Mouse (Mus musculus): Measurements from ENCODE around the gene Olfr961. TPM values are rescaled to one million over a fixed set of nuclear protein-coding genes. Genes with fewer than 3 reads are reported as not detected.

Gene Olfr961
- polyA plus RNA-seq, 1 experiment from 2014 or later = not detected

- H3K36me3 ChIP-seq = no peaks in the 10 kb centered on the region
- WGBS = 65% methylated on average over 6 of the region's 6 CpGs
- no peaks in the 10 kb centered on the region for H3K9me3 ChIP-seq
- H3K27me3 ChIP-seq (ENCODE audit: insufficient read depth, poor library complexity, severe bottlenecking) = no peaks in the 10 kb centered on the region
- H3K27ac ChIP-seq = no peak overlapping the region
- DNase-seq (ENCODE audit: low spot score) = no peak
- no peak overlapping the region for H3K4me3 ChIP-seq
- no peaks in the 10 kb centered on the region for H3K4me1 ChIP-seq
These were observed 10.0 kb downstream of the Olfr961 start for GRCm38 (mm10) chr9:39654756-39655396.

- WGBS = 83% methylated on average over 1 of the region's 1 CpGs
- H3K27me3 ChIP-seq (ENCODE audit: insufficient read depth, poor library complexity, severe bottlenecking) = no peaks in the 10 kb centered on the region
- no peaks in the 10 kb centered on the region for H3K36me3 ChIP-seq
- H3K4me1 ChIP-seq = no peaks in the 10 kb centered on the region
- H3K4me3 ChIP-seq = no peak within 1 kb of the TSS
- peaks cover 5% of the 10 kb centered on the region; the same call in 1 of the 2 replicates for H3K9me3 ChIP-seq
- no peak within 1 kb of the TSS for H3K27ac ChIP-seq
- no peak for DNase-seq (ENCODE audit: low spot score)
These were observed 22.0 kb downstream of the Olfr961 start, which contains the start of gene Olfr963 for GRCm38 (mm10) chr9:39666905-39667304. TSS of gene Olfr963 (plus strand) at chr9:39667205.

- WGBS = 61% methylated on average over 2 of the region's 2 CpGs
- H3K4me3 ChIP-seq = no peak overlapping the region
- no peaks in the 10 kb centered on the region for H3K36me3 ChIP-seq
- no peaks in the 10 kb centered on the region for H3K4me1 ChIP-seq
- H3K27ac ChIP-seq = no peak overlapping the region
- peaks cover 1% of the 10 kb centered on the region; the same call in 1 of the 2 replicates for H3K9me3 ChIP-seq
- no peaks in the 10 kb centered on the region for H3K27me3 ChIP-seq (ENCODE audit: insufficient read depth, poor library complexity, severe bottlenecking)
- no peak for DNase-seq (ENCODE audit: low spot score)
These were observed 24.8 kb downstream of the Olfr961 start for GRCm38 (mm10) chr9:39669723-39670122.

- Histone ChIP-seq H3K27me3 (ENCODE audit: insufficient read depth, poor library complexity, severe bottlenecking) (no peaks in the 10 kb centered on the region), H3K9me3 (no peaks in the 10 kb centered on the region), H3K36me3 (no peaks in the 10 kb centered on the region), H3K4me3 (no peak overlapping the region), H3K4me1 (no peaks in the 10 kb centered on the region), H3K27ac (no peak overlapping the region)
- WGBS = 88% methylated on average over 2 of the region's 2 CpGs
- DNase-seq (ENCODE audit: low spot score) = no peak
These were observed 29.9 kb downstream of the Olfr961 start for GRCm38 (mm10) chr9:39674820-39675219.

- 87% methylated on average over 2 of the region's 2 CpGs for WGBS
- Histone ChIP-seq H3K27me3 (ENCODE audit: insufficient read depth, poor library complexity, severe bottlenecking) (no peaks in the 10 kb centered on the region), H3K4me3 (no peak overlapping the region), H3K4me1 (no peaks in the 10 kb centered on the region), H3K27ac (no peak overlapping the region), H3K9me3 (no peaks in the 10 kb centered on the region), H3K36me3 (no peaks in the 10 kb centered on the region)
- no peak for DNase-seq (ENCODE audit: low spot score)
These were observed 33.7 kb downstream of the Olfr961 start for GRCm38 (mm10) chr9:39678557-39678956.

- no peaks in the 10 kb centered on the region for H3K36me3 ChIP-seq
- H3K27me3 ChIP-seq (ENCODE audit: insufficient read depth, poor library complexity, severe bottlenecking) = no peaks in the 10 kb centered on the region
- H3K4me1 ChIP-seq = no peaks in the 10 kb centered on the region
- H3K9me3 ChIP-seq = no peaks in the 10 kb centered on the region
- WGBS = 66% methylated on average over 2 of the region's 2 CpGs
- H3K4me3 ChIP-seq = no peak overlapping the region
- no peak for DNase-seq (ENCODE audit: low spot score)
- no peak overlapping the region for H3K27ac ChIP-seq
These were observed 34.4 kb downstream of the Olfr961 start for GRCm38 (mm10) chr9:39679280-39679679.

Other genes starting within 250 kb of the Olfr961 start
- not detected in 2 replicates for gene Olfr952, start 217.9 kb upstream of the Olfr961 start, polyA plus RNA-seq (2016; fragmentation: Nextera tagmentation; extraction: Ambion mirVana)
- not detected in 2 replicates for gene Olfr954, start 188.4 kb upstream of the Olfr961 start, polyA plus RNA-seq (2016; fragmentation: Nextera tagmentation; extraction: Ambion mirVana)
- gene Olfr955, start 173.1 kb upstream of the Olfr961 start, polyA plus RNA-seq (2016; fragmentation: Nextera tagmentation; extraction: Ambion mirVana) = not detected in 2 replicates
- gene Olfr44, start 151.1 kb upstream of the Olfr961 start, polyA plus RNA-seq (2016; fragmentation: Nextera tagmentation; extraction: Ambion mirVana) = not detected in 2 replicates
- not detected in 2 replicates for gene Olfr957, start 129.3 kb upstream of the Olfr961 start, polyA plus RNA-seq (2016; fragmentation: Nextera tagmentation; extraction: Ambion mirVana)
- gene Olfr958, start 91.0 kb upstream of the Olfr961 start, polyA plus RNA-seq (2016; fragmentation: Nextera tagmentation; extraction: Ambion mirVana) = not detected in 2 replicates
- gene Olfr959, start 69.5 kb upstream of the Olfr961 start, polyA plus RNA-seq (2016; fragmentation: Nextera tagmentation; extraction: Ambion mirVana) = not detected in 2 replicates
- gene AW551984, start 40.7 kb upstream of the Olfr961 start, polyA plus RNA-seq (2016; fragmentation: Nextera tagmentation; extraction: Ambion mirVana) = 9.3 and 12.8 TPM in 2 replicates
- not detected in 2 replicates for gene Olfr148, start 34.4 kb upstream of the Olfr961 start, polyA plus RNA-seq (2016; fragmentation: Nextera tagmentation; extraction: Ambion mirVana)
- not detected in 2 replicates for gene Olfr960, start 23.7 kb upstream of the Olfr961 start, polyA plus RNA-seq (2016; fragmentation: Nextera tagmentation; extraction: Ambion mirVana)
- gene Olfr963, start 22.1 kb downstream of the Olfr961 start, polyA plus RNA-seq (2016; fragmentation: Nextera tagmentation; extraction: Ambion mirVana) = not detected in 2 replicates
- gene Olfr149, start 62.0 kb downstream of the Olfr961 start, polyA plus RNA-seq (2016; fragmentation: Nextera tagmentation; extraction: Ambion mirVana) = not detected in 2 replicates
- gene Olfr965, start 66.3 kb downstream of the Olfr961 start, polyA plus RNA-seq (2016; fragmentation: Nextera tagmentation; extraction: Ambion mirVana) = not detected in 2 replicates
- gene Olfr150, start 85.9 kb downstream of the Olfr961 start, polyA plus RNA-seq (2016; fragmentation: Nextera tagmentation; extraction: Ambion mirVana) = not detected in 2 replicates
- gene Olfr967, start 101.2 kb downstream of the Olfr961 start, polyA plus RNA-seq (2016; fragmentation: Nextera tagmentation; extraction: Ambion mirVana) = not detected in 2 replicates
- gene Olfr968, start 138.2 kb downstream of the Olfr961 start, polyA plus RNA-seq (2016; fragmentation: Nextera tagmentation; extraction: Ambion mirVana) = not detected in 2 replicates
- not detected in 2 replicates for gene Olfr969, start 145.9 kb downstream of the Olfr961 start, polyA plus RNA-seq (2016; fragmentation: Nextera tagmentation; extraction: Ambion mirVana)
- gene Olfr970, start 163.8 kb downstream of the Olfr961 start, polyA plus RNA-seq (2016; fragmentation: Nextera tagmentation; extraction: Ambion mirVana) = not detected in 2 replicates
- gene Olfr971, start 191.8 kb downstream of the Olfr961 start, polyA plus RNA-seq (2016; fragmentation: Nextera tagmentation; extraction: Ambion mirVana) = not detected in 2 replicates
- gene Olfr972, start 221.3 kb downstream of the Olfr961 start, polyA plus RNA-seq (2016; fragmentation: Nextera tagmentation; extraction: Ambion mirVana) = not detected in 2 replicates

Data from heart, embryonic 10.5 days (tissue).